Mouse (Mus musculus) cerebellum, postnatal 10 days (tissue): ENCODE measurements around the gene Rgl1.

Experiments used
- DNase-seq, 2 experiments: peaks; one replicate each; pipeline ENCODE4 v3.0.0; 2021; ENCODE audit warnings: mixed read lengths in 2 of 2

The Rgl1 gene

GRCm38 (mm10) chr1:152496831-152497230, 269.3 kb downstream of the Rgl1 start:
- DNase-seq, result no peak

GRCm38 (mm10) chr1:152492258-152492657, 273.9 kb downstream of the Rgl1 start:
- DNase-seq, result no peak

- no peak for DNase-seq
Measured at GRCm38 (mm10) chr1:152490842-152491241, 275.3 kb downstream of the Rgl1 start.

- no peak for DNase-seq
Measured at GRCm38 (mm10) chr1:152476126-152476525, 290.0 kb downstream of the Rgl1 start.

GRCm38 (mm10) chr1:152468443-152468842, 297.7 kb downstream of the Rgl1 start:
- peak; percentile 21 to 46 for DNase-seq
